Mouse (Mus musculus) lung, adult 10 weeks (tissue): ENCODE results near the gene Chrna4. TPM values are rescaled to one million over a fixed set of nuclear protein-coding genes. Genes with fewer than 3 reads are reported as not detected.

Experiments
- polyA plus RNA-seq: library from polyadenylated mRNA; stranded (reverse); fragments of 350-450 nt; fragmentation: Illumina TruSeq; extraction: RNeasy Lipid Tissue Mini Kit (QIAGEN cat#74804); gene quantifications from one replicate; pipeline ENCODE4 v1.2.3, GENCODE M21; 2014; ENCODE audit warnings: low read depth, low replicate concordance; ENCODE audit not compliant: insufficient read depth

Chrna4 gene
- polyA plus RNA-seq = not detected

DNA sequence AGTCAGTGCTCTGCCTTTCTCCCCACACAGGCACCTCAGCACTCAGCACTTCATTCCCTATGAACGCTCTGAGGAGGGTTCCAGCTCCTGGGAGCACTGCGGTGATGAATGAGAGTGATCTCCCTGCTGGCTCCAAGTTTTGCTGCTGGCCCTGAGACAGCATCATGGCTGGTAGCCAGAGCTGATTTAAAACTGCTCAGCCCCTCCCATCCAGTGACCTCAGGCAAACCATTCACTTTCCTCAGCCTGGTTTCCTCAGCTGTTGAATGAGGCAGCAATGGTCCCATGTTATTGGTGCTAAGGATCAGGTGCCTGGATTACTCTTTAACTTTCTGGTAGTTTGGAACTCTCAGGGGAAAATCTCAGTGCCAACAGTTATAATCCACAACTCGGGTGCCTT is at the start of gene Chrna4:
TSS of gene Chrna4 (minus strand) at position 110 of the 400 bp plus-strand sequence.

DNA sequence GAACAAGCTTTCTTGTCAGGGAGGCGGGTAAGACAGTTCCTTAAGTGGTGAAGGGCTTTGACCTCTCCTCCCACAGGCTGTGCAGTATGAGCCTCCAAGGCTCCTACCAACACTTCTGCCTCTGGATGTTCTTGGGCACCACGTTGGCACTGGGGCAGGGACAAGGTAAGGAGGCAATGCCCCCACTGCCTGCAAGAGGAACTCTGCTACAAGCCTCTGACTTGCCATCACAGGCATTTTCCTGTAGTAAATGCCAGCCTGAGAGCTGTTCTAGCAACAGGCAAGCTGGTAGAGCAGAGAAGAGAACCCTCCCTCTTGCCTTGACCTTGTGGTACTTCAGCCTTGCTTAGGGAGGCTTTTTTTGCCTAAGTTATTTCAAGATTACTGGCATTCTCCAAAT is 56.9 kb downstream of the Chrna4 start, which contains the start of gene Col20a1:
TSS of gene Col20a1 (plus strand) at position 87 of the 400 bp plus-strand sequence.

Other genes with a start within 250 kb of the Chrna4 start
- 21.9 TPM for gene Ythdf1, start 122.6 kb downstream of the Chrna4 start, polyA plus RNA-seq
- not detected for gene Birc7, start 114.5 kb downstream of the Chrna4 start, polyA plus RNA-seq
- gene Nkain4, start 88.8 kb downstream of the Chrna4 start, polyA plus RNA-seq = 70.8 TPM
- 21.3 TPM for gene Arfgap1, start 76.3 kb downstream of the Chrna4 start, polyA plus RNA-seq
- gene Col20a1, start 57.0 kb downstream of the Chrna4 start, polyA plus RNA-seq = 1.0 TPM
- not detected for gene Kcnq2, start 91.8 kb upstream of the Chrna4 start, polyA plus RNA-seq
- 7.4 TPM for gene Eef1a2, start 113.5 kb upstream of the Chrna4 start, polyA plus RNA-seq
- 150 TPM for gene Ppdpf, start 143.7 kb upstream of the Chrna4 start, polyA plus RNA-seq
- gene Ptk6, start 159.2 kb upstream of the Chrna4 start, polyA plus RNA-seq = 0.21 TPM
- 2.4 TPM for gene Srms, start 169.6 kb upstream of the Chrna4 start, polyA plus RNA-seq
- gene Fndc11, start 176.5 kb upstream of the Chrna4 start, polyA plus RNA-seq = 0.86 TPM
- gene Helz2, start 198.5 kb upstream of the Chrna4 start, polyA plus RNA-seq = 9.0 TPM
- gene Gmeb2, start 244.5 kb upstream of the Chrna4 start, polyA plus RNA-seq = 7.6 TPM